Mouse (Mus musculus) mouse trophoblast stem cell (cell line): ENCODE results near the gene Slc2a6.

Experiments used
- in situ Hi-C, 2 experiments: fragments of 300-500 bp; cut with MseI, MboI; formaldehyde crosslinking; loops; 2 replicates in 1 of 2; 3 replicates in 1 of 2; pipeline ENCODE4 v1.15.1; 2025

Slc2a6 gene

DNA sequence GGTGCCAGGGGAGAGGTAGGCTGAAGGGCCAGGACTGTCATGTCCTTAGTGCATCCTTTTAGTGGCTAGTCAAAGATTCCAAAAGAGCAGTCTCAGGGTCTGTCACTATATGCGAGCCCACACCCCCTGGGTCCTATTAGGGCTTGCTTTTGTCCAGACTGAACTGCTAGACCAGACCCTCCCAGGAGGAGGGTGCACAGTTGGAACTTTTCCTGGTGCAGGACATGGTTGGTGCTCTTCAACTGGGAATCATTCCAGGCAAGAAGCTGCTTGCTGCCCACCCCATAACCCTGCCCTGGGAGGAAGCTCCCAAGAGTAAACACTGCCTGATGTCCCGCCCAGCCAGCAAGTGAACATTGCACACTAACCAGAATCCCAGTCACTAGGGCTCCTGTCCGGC, 54.7 kb downstream of the Slc2a6 start, which contains the start of gene Adamts13:
Adamts13 (plus strand) TSS at position 301 of the 400 bp plus-strand sequence.
- in situ Hi-C loops = no loop called here
